Mouse (Mus musculus) lung, postnatal 4 days (tissue): ENCODE data around the gene Dnah12.
A peak's percentile ranks its signal among the peaks of the same experiment; 100 is the strongest.
"Not testable (repeated sequence)": the region's sequence is repeated elsewhere in the genome, so short reads cannot be mapped to it uniquely, and the experiment has no call there.

ENCODE experiments used
- DNase-seq, 2 experiments: peaks; one replicate each; pipeline ENCODE4 v3.0.0; 2021

The Dnah12 gene

GRCm38 (mm10) chr14:26692974-26693373, at the start of gene Dnah12:
Dnah12 (plus strand) TSS chr14:26693274.
- DNase-seq, result no peak

- DNase-seq, result no peak
Observed at GRCm38 (mm10) chr14:26645989-26646650, 47.0 kb upstream of the Dnah12 start.

GRCm38 (mm10) chr14:26647811-26648210, 45.3 kb upstream of the Dnah12 start:
- no peak for DNase-seq

GRCm38 (mm10) chr14:26651901-26652300, 41.2 kb upstream of the Dnah12 start:
- no peak for DNase-seq

- no peak for DNase-seq
Observed at GRCm38 (mm10) chr14:26658178-26658577, 34.9 kb upstream of the Dnah12 start.

- DNase-seq, result no peak
Observed at GRCm38 (mm10) chr14:26660233-26660632, 32.8 kb upstream of the Dnah12 start.

GRCm38 (mm10) chr14:26662016-26662415, 31.1 kb upstream of the Dnah12 start:
- DNase-seq, result no peak

GRCm38 (mm10) chr14:26662488-26662887, 30.6 kb upstream of the Dnah12 start:
- no peak for DNase-seq

GRCm38 (mm10) chr14:26663851-26664250, 29.2 kb upstream of the Dnah12 start:
- no peak for DNase-seq

- DNase-seq, result no peak
Observed at GRCm38 (mm10) chr14:26667991-26668370, 25.1 kb upstream of the Dnah12 start.

- DNase-seq, result peak; percentile 26 to 62
Observed at GRCm38 (mm10) chr14:26668371-26669291, 24.4 kb upstream of the Dnah12 start.

- DNase-seq, result peak; percentile 90 to 92
Observed at GRCm38 (mm10) chr14:26669292-26670073, 23.6 kb upstream of the Dnah12 start, which contains the start of gene Pde12. Pde12 (minus strand) TSS chr14:26669883.

GRCm38 (mm10) chr14:26670964-26671363, 22.1 kb upstream of the Dnah12 start:
- DNase-seq, result no peak

GRCm38 (mm10) chr14:26671870-26672615, 21.0 kb upstream of the Dnah12 start:
- DNase-seq, result not testable (repeated sequence)

- DNase-seq, result not testable (repeated sequence)
Observed at GRCm38 (mm10) chr14:26674476-26675169, 18.5 kb upstream of the Dnah12 start.

GRCm38 (mm10) chr14:26675371-26675770, 17.7 kb upstream of the Dnah12 start:
- peak; percentile 48 to 61 for DNase-seq

GRCm38 (mm10) chr14:26675791-26676190, 17.3 kb upstream of the Dnah12 start:
- DNase-seq, result no peak

- DNase-seq, result no peak
Observed at GRCm38 (mm10) chr14:26690727-26691126, 2.3 kb upstream of the Dnah12 start.

- DNase-seq, result no peak
Observed at GRCm38 (mm10) chr14:26691363-26691762, 1.7 kb upstream of the Dnah12 start.

GRCm38 (mm10) chr14:26697912-26698311, 4.8 kb downstream of the Dnah12 start:
- no peak for DNase-seq

- not testable (repeated sequence) for DNase-seq
Observed at GRCm38 (mm10) chr14:26705246-26705645, 12.2 kb downstream of the Dnah12 start.

- DNase-seq, result not testable (repeated sequence)
Observed at GRCm38 (mm10) chr14:26719696-26720095, 26.6 kb downstream of the Dnah12 start.
